Mouse (Mus musculus) thymus, adult 2 months (tissue): Measurements from ENCODE around the gene Psmd11.

Experiments used
- CTCF ChIP-seq: fragments of 200-500 bp; IDR thresholded peaks from 2 replicates; pipeline ENCODE4 v1.5.1; 2012; ENCODE audit warnings: mild to moderate bottlenecking, control low read depth, low read length, moderate library complexity, borderline replicate concordance; ENCODE audit not compliant: control insufficient read depth, poor library complexity, insufficient read depth; ENCODE audit errors: extremely low read depth
- POLR2A ChIP-seq: fragments of 200-500 bp; IDR thresholded peaks from 2 replicates; pipeline ENCODE4 v1.6.1; 2012; ENCODE audit warnings: mild to moderate bottlenecking, low read length, control low read depth, moderate library complexity; ENCODE audit not compliant: control insufficient read depth, poor library complexity, insufficient read depth; ENCODE audit errors: extremely low read depth

GRCm38 (mm10) chr11:80478694-80479412 is 50.4 kb downstream of the Psmd11 start:
- no peak for TF ChIP-seq CTCF
- no peak for TF ChIP-seq POLR2A
